Mouse (Mus musculus): Measurements from ENCODE around the gene Lrp8.

Gene Lrp8

GRCm38 (mm10) chr4:107811006-107811405, 8.9 kb downstream of the Lrp8 start:
- WGBS = 67% methylated on average over 3 of the region's 3 CpGs

GRCm38 (mm10) chr4:107811716-107812330, 9.8 kb downstream of the Lrp8 start:
- WGBS = 59% methylated on average over 10 of the region's 10 CpGs

DNA sequence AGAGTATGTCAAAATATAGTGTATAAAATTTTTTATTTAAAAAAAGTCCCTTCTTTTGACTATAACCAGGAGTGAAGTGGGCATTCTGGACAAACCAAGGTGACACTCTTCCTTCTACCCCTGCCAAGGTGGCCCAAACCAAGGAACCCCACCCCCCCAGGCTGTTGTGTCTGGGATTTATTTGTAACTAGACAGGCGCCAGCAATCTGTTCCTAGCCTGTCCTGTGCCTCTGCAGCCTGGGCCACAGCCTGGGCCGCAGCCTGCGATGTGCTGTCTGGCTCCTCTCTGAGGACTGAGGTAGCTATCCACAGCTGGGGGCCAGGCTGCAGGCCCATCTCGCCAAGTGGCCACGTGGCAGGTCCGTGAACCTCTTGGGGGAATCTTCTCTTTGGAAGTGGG, 10.3 kb downstream of the Lrp8 start:
- WGBS = 82% methylated on average over 6 of the region's 6 CpGs

- 34% methylated on average over 4 of the region's 4 CpGs for WGBS
These were observed 14.4 kb downstream of the Lrp8 start for GRCm38 (mm10) chr4:107816459-107816858.

DNA sequence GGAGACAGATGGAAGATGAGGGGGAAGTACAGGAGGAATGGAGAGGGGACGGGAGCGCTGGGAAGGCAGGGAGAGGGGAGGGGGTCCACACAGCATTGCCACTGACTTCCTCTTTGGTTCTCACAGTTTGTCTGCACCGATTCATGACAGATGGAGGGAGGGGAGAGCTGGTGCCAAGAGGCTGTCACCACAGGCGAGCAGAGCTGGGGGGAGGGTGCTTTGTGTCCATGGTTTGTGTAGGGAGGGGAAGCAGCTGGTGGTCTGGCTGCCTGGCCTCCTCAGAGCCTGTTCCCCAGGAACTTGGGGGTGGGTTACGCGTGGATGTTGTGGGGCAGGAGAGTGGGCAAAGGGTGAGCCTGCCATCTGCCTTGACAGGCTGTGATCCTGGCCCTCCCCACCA, 15.4 kb downstream of the Lrp8 start:
- whole genome bisulfite sequencing = 23% methylated on average over 6 of the region's 6 CpGs

DNA sequence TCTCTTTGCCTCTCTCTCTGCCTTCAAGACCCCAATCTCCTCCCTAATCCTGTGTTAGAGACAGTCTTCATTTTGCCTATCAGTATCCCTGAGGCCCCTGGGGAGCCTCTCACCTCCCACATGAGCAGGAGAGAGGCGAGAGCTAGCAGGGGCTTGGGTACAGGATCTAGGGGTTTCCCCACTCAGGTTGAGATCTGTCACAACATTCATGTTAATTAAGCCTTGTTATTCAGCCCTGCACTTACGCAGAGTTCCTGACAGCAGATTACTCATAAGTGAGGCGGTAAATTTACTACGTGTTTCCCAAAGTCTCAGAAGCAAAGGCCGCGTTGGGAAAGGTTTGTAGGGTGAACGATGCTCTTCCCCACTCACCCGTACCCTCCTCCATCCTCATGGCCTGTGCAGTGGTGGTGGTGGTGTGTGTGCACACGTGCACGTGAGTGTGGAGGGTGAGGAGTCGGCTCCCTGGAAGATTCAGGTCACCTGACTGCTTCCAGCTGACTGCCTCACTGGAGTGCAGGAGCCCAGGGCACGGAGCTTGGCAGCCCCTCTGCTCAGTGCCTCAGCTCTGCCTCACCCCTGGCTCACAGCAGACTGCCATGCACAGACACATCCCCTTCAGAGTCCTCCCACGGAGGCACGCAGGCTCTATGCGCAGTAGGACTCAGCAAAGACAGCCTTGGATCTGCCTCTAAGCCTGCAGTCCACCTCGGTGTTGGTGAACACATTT, 18.1 kb downstream of the Lrp8 start:
- WGBS = 25% methylated on average over 16 of the region's 16 CpGs

DNA sequence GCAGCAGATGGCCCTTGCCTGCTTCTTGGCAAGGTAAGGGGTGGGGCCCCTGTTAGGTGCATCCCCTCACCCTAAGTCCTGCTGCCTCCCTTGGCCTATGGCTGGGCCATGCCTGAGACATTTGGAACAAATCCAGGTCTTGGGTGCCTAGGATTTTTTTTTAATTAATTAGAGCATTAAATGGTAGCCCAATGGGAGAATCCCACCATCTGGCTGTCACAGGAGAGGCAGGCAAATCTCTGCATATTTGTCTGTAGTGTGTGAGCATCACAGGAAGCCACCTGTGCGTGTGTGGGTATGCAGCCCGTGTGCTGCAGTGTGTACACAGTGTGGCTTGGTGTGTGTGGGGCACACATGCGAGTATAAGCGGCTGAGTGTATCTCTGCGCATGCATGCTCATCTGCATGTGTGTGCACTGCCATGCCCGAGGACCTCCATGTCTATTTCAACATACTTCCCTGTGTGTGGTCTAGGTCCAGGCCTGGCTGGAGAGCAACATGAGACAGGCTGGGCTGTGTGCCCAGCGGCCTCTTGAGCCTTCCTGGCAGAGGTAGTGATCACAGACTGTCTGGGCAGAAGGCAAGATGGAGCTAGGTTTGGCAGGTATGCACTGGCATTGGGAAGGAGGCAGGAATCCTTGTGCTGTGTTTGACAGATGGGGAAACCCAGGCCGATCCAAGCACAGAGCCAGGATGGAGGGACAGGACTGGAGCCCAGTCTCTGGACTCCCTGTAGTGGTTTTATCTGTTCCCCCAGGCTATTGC, 19.0 kb downstream of the Lrp8 start:
- WGBS = 65% methylated on average over 8 of the region's 8 CpGs

- 39% methylated on average over 9 of the region's 9 CpGs for WGBS
These were observed 20.9 kb downstream of the Lrp8 start for GRCm38 (mm10) chr4:107822936-107823411.

DNA sequence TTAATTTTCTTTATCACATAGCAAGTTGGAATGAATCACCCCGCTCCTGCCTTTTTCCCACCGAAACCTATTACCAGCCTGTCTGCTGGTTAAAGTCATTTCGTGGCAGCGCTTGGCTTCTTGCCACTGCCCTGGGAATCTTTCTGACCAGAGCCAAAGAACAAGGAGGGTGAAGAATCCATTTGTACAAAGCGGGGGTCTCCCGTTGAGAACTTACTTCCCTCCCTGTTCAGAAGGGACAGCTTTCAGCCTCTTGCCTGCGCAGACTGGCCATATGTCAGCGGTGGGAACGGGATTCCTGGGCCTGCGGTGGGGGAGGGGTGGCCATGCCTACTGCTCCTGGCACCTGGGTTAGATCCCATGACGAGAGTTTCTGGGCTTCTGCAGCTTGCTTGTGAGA, 21.4 kb downstream of the Lrp8 start:
- 31% methylated on average over 11 of the region's 11 CpGs for WGBS

DNA sequence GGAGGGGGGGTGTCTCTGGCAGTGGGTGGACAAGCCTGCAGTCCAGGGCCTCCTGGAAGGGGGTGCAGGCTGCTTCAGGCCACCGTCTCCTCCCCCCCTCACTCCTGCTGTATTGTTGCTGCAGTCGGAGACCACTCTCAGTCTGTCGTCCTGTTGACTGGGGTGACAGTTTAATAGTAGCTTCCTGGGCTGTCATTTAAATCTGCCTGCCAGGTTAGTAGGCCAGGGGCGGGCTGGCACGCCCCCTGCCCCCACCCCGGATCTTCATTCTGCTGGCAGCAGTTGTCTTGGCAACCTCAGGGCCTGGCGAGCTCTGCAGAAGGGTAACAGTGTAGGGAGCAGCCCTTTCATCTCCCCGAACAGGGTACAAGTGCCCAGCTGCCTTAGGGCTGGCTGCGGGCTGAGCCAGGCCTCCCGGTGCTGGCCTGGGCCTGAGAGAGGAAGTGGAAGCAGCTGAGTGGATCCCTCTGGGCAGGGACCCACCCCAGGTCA, 26.7 kb downstream of the Lrp8 start:
- WGBS = 22% methylated on average over 10 of the region's 10 CpGs

- WGBS = 18% methylated on average over 2 of the region's 2 CpGs
These were observed 27.6 kb downstream of the Lrp8 start for GRCm38 (mm10) chr4:107829675-107830074.

DNA sequence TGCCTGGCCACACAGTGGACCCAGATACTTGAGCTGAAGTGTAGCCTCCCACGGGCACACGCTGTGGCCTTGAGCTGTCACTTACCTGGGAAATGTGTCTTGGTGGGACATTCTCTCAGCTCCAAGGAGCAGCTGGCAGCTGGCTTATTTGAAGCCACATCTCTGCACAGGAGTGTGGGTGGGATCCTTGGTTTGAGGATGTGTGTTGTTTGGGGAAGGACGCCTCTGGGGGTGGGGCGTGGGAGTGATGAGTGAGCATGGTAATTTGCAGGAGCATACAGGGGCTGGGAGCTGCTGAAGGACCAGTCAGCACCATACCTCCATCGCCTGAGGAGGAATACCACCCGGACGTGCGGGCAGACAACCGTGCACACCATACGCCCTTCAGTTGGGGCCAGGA, 28.1 kb downstream of the Lrp8 start:
- WGBS = 51% methylated on average over 10 of the region's 10 CpGs

GRCm38 (mm10) chr4:107830821-107831221, 28.8 kb downstream of the Lrp8 start:
- WGBS = 63% methylated on average over 7 of the region's 7 CpGs

DNA sequence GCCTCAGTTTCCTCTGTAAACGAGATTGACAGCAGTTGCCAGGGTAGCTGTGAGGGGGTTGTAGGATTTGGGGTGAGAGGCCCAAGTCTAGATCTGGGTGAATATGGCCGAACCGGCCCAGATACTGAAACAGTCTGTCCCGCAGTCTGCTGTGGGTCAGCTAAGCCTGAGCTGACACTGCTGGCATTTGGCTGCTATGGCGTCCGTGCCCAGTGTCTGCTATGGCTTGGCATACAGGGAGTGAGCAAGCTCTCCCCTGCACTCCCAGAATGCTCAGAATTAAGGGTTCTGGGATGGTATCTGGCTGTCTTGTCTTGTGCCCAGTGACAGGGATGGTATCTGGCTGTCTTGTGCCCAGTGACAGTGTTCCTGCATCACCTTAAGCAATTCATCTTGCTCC, 29.6 kb downstream of the Lrp8 start:
- WGBS = 82% methylated on average over 6 of the region's 6 CpGs

GRCm38 (mm10) chr4:107833525-107833924, 31.5 kb downstream of the Lrp8 start:
- WGBS = 79% methylated on average over 5 of the region's 5 CpGs

- 75% methylated on average over 22 of the region's 22 CpGs for WGBS
These were observed 32.7 kb downstream of the Lrp8 start for GRCm38 (mm10) chr4:107834643-107835314.

DNA sequence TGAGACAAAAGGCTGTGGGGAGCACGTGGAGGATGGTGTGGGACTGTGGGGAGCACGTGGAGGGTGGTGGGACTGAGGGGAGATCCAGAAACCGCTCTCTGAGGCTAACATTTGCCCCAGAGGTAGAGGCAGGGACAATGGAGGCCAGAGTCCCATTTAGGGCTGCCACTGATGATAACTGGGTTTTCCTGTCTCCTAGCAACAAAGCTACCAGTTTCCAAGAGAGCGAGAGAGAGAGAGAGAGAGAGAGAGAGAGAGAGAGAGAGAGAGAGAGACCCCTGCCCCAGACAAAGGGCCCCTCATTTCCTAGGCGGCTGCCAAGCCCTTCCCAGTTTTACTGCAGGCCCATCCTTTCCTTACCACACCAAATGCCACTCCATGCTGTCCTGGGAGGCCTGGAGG, 33.4 kb downstream of the Lrp8 start:
- WGBS = 54% methylated on average over 5 of the region's 5 CpGs

DNA sequence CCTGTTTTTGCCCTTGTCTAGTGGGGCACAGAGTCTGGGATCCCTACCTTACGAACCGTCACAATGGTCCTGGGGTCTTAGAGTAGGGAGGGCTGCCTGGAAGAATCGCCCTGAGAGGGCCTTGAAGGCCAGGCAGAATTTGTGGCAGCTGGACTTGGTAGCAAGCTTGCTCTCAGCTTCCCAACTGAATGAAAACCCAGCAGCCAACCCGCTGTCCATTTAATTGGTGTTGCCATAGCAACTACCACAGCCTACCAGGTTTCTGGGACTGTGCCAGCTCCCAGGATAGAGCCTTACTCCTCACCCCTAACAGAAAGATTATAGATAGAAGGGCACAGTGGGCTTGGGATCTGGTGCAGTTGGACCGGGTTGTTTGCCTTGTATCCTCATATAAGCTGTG, 34.7 kb downstream of the Lrp8 start:
- WGBS = 50% methylated on average over 5 of the region's 5 CpGs

DNA sequence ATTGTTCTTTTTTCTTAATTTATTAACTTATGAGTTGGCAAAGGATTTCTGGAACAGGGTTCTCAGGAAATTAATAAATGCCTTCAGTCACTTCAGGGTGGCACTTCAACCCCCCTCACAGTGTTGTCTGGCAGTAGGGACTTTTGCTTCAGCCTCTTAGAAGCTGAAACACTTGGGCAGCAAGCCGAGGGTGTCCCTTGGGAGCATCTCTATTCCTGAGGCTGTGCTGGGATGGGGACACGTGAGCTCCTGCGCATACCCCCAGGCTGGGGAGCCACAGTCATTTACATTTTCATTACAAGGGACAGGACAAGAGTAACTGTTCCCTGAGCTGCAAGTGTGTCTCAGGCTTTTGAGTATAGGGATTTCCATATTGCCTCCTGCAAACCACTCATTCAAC, 35.8 kb downstream of the Lrp8 start:
- 91% methylated on average over 3 of the region's 3 CpGs for WGBS

DNA sequence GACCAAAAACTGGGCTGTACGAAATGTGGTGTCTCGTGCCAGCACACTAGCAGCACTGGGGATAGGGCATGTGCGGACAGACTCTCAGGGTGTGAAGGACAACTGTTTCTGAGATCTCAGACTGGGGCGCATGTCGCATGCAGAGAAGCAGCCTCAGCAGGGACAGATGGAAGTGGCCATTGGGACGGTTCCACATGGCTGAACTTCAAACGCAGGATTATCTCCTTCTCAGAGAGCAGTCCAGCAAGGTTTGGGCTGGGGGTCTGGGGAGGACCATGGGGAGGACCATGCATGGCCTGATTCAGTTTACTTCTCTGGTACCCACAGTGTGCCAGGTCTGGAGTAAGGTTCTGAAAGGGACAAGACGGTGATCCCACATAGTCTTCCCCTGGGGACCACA, 41.6 kb downstream of the Lrp8 start:
- 63% methylated on average over 8 of the region's 8 CpGs for WGBS

GRCm38 (mm10) chr4:107844971-107845370, 42.9 kb downstream of the Lrp8 start:
- 2% methylated on average over 10 of the region's 10 CpGs for WGBS

DNA sequence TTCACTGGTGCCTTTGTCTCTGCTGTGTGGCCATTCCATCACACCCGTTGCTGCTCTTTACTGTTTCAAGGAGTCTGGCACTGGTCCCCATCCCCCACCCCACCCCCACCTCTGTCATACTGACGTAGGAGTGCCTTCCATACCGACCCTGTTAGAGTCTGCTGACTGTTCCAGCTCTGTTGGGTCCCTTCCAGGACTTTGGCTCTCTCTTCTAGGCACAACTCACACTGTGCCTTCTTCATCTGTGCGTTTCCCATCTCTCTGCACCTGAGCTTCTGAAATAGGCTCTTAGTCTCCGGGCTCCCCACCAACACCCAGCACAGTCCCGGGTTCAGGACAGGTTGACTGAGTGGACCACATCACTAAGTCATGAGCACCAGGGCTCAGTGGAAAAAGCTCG, 44.7 kb downstream of the Lrp8 start:
- 55% methylated on average over 7 of the region's 7 CpGs for WGBS

Measured in cerebral cortex, adult 2 months (tissue).